Mouse (Mus musculus): ENCODE results near the gene Robo4. TPM values are rescaled to one million over a fixed set of nuclear protein-coding genes. Genes with fewer than 3 reads are reported as not detected.

Gene Robo4
- 1 to 10 TPM; 4.9 to 5.8 TPM for total RNA-seq (2021)
- long read RNA-seq, experiment 1, partial matches to known transcripts, result 2 of 3 reads
- long read RNA-seq, experiment 1, other reads (novel, unspliced or antisense), result 1 of 3 reads
- long read RNA-seq, experiment 2, full-length matches to known transcripts, result 3 of 8 reads
- long read RNA-seq, experiment 2, partial matches to known transcripts, result 2 of 8 reads
- long read RNA-seq, experiment 2, other reads (novel, unspliced or antisense), result 3 of 8 reads

DNA sequence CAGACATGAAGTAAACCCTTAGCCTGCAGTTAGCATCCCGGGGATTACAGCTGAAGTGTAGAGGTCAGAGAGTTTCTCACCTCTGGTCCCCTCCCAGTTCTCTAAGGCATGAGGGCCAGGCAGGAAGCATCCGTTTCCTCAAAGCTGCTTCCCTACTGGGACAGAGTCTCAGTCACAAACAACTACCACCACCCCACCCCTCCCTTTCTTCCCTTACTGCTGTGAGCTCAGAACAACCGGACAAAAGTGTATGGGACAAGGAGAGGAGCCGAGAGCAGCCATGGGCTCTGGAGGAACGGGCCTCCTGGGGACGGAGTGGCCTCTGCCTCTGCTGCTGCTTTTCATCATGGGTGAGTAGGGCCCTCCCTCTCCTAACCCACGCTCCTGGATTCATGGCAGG is at the start of gene Robo4:
Robo4 (plus strand) TSS at position 96 of the 400 bp plus-strand sequence.
- TF ChIP-seq CTCF (conservative IDR thresholded peaks at IDR 0.05), result no peak
- peak within 1 kb of the TSS; percentile 35 for H3K4me3 ChIP-seq
- no peak for DNase-seq (ENCODE audit: low spot score in 2 of 2)
- peak within 1 kb of the TSS; percentile 57; the same call in 1 of the 2 replicates for H3K27ac ChIP-seq

- no peak for TF ChIP-seq CTCF (conservative IDR thresholded peaks at IDR 0.05)
- H3K4me3 ChIP-seq, result no peak overlapping the region
- no peak overlapping the region for H3K27ac ChIP-seq
- DNase-seq (ENCODE audit: low spot score in 2 of 2), result no peak
These were observed 47.2 kb upstream of the Robo4 start for GRCm38 (mm10) chr9:37354485-37354884.

DNA sequence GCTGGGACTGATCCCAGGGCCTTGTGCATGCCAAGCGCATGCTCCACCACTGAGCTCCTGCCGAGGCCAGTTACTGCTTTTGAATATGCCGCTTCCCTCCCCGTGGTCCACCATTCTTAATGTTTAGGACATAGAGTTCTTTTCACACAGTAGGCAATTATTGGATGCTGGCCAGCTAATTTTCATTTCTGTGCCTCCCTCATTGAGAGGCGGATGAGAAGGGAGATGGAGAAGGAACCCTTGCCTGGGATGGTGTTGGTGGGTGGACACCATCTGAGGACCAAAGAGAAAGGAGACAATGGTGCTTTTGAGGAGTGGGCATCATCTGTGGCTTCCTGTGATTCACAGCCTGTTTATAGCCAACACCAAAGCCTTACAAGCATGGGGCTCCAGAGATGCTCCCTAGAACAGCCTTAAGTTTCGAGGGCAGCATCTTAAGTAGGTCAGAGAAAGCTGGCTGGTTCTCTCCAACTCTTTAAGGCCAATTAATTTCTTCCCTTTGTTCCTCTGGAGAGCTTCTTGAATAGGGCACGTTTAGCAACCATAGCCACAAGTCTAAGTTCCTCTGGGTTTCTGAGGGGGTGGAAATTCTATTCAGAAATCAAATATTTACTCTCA is 42.9 kb upstream of the Robo4 start:
- TF ChIP-seq CTCF (conservative IDR thresholded peaks at IDR 0.05), result no peak
- Histone ChIP-seq H3K4me3 (no peak overlapping the region), H3K27ac (peak overlapping the region; percentile 97)
- peak; percentile 41 to 63 for DNase-seq (ENCODE audit: low spot score in 2 of 2)

DNA sequence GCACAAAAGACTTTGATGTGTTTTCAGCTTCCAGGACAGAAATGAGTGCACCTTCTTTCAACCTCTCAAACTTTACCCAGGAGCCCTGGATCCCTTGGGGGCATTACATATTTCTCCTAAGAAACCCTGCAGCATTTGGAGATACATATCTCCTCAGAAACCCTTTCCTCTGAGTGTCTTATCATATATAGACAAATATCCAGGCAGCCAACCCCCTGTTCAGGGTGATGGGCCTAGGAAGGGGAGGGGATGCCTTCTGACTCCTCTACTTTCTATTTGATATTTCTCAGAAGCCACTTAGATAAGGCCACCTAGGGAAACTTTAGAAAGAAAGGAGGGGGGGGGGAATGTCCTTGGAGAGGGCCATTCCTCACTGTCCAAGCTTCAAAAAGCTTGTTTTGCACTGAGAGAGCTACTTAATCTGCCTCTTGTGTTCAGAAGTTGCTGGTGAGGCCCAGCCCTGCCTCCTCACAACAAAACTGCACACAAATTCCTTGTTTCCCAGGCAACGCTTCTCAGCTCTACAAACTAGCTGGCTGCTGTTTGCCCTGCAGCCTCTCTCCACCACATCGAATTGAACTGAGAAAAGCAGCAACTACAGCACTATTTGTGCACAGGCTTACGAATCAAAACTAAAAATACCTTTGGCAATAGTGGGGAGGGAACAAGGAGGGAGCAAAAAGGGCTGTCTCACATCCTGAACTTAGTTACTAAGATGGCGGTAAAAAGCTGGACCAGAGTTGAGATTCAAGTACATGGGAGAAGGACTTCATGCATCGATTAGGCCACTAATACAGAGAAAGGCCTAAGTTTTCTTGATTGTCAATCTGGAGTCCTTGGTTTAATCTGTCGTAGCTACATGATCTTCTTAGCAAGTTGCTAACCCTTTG is 42.1 kb upstream of the Robo4 start:
- DNase-seq (ENCODE audit: low spot score in 2 of 2), result peak; percentile 69 to 91
- Histone ChIP-seq H3K4me3 (no peak overlapping the region; the same call in 1 of the 2 replicates), H3K27ac (peak overlapping the region; percentile 97)
- no peak; the same call in 1 of the 2 replicates for TF ChIP-seq CTCF (conservative IDR thresholded peaks at IDR 0.05)

DNA sequence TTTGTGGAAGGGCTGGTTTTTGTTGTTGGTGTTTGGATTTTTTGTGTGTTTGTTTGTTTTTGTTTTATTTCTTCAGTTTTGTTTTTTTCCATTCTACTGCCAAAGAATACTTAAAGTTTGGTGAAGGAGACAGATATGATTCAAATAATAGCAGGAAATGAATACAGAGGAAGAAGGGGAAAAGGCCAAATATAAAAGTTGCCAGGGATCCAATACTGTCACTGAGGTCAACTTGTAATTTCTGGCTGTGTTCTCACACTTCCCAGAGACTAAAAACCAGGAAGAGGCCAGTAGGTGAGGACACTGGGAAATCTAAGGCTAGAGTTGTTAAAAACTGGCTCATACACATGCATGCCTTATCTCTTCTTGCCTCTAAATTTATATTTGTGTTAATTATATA is 39.6 kb upstream of the Robo4 start:
- TF ChIP-seq CTCF (conservative IDR thresholded peaks at IDR 0.05), result no peak
- peak overlapping the region; percentile 85 for H3K27ac ChIP-seq
- no peak overlapping the region for H3K4me3 ChIP-seq
- no peak for DNase-seq (ENCODE audit: low spot score in 2 of 2)

DNA sequence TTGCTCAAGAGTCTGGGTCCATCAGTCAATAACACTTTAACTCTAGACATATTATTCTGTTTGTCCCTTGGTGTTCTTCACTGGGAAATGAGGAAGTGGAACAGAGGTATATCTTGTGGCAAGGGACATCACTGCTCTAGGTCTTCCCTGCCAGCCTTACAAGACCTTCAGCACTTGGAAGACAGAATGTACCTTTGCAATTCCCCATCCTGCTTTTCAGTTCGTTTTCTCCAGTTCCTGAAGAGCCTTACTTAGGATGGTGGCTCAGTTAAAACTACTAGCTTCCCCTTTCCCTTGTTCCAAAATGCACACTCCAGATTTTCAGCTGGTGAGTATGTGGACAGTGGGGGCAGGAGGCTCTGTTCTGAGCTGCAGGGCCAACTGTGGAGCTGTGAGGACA is 38.8 kb upstream of the Robo4 start:
- no peak for DNase-seq (ENCODE audit: low spot score in 2 of 2)
- Histone ChIP-seq H3K4me3 (no peak overlapping the region), H3K27ac (peak overlapping the region; percentile 85)
- TF ChIP-seq CTCF (conservative IDR thresholded peaks at IDR 0.05), result no peak

DNA sequence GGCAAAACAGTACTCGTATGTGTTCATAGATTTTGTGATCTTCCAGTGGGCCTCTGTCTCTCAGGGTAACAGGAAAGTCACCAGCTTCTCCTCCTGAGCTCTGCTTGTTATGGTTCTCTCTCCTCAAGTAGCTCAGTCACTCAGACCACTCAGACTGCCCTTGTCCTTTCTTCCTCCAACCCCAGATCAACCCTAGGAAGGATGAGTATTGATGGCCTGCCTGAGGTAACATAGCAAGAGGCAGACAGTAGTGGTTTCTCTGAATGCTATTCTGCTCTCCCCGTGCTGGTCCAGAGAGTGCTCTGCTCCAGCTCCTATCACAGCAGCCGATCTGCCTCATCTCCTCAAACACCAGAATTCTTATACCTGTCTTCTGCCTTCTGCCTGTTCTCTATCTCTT is 38.1 kb upstream of the Robo4 start:
- Histone ChIP-seq H3K27ac (peak overlapping the region; percentile 85), H3K4me3 (no peak overlapping the region)
- no peak for TF ChIP-seq CTCF (conservative IDR thresholded peaks at IDR 0.05)
- DNase-seq (ENCODE audit: low spot score in 2 of 2), result no peak

DNA sequence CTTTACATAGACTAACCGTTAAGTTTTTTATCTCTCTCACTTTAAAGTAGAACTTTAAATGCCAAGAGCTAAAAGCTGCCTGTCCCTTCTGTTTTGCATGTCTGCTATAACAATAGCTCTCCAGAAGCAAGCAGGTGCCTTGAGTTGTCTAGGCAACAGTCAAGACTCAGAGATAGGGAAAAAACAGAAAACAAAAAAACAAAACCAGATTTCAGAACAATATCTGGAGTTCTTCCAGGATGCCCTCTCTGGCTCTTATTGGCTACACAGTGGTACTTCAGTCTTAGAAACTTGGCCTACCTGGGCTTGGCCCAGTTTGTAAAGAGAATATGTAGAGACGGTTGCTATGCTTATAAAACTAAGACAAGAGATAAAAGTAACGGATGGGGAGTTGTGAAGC is 37.3 kb upstream of the Robo4 start:
- no peak for TF ChIP-seq CTCF (conservative IDR thresholded peaks at IDR 0.05)
- H3K27ac ChIP-seq, result peak overlapping the region; percentile 85
- no peak for DNase-seq (ENCODE audit: low spot score in 2 of 2)
- no peak overlapping the region for H3K4me3 ChIP-seq

- Histone ChIP-seq H3K4me3 (no peak overlapping the region), H3K27ac (peak overlapping the region; percentile 98)
- TF ChIP-seq CTCF (conservative IDR thresholded peaks at IDR 0.05), result no peak
- no peak for DNase-seq (ENCODE audit: low spot score in 2 of 2)
These were observed 36.0 kb upstream of the Robo4 start for GRCm38 (mm10) chr9:37365706-37366105.

DNA sequence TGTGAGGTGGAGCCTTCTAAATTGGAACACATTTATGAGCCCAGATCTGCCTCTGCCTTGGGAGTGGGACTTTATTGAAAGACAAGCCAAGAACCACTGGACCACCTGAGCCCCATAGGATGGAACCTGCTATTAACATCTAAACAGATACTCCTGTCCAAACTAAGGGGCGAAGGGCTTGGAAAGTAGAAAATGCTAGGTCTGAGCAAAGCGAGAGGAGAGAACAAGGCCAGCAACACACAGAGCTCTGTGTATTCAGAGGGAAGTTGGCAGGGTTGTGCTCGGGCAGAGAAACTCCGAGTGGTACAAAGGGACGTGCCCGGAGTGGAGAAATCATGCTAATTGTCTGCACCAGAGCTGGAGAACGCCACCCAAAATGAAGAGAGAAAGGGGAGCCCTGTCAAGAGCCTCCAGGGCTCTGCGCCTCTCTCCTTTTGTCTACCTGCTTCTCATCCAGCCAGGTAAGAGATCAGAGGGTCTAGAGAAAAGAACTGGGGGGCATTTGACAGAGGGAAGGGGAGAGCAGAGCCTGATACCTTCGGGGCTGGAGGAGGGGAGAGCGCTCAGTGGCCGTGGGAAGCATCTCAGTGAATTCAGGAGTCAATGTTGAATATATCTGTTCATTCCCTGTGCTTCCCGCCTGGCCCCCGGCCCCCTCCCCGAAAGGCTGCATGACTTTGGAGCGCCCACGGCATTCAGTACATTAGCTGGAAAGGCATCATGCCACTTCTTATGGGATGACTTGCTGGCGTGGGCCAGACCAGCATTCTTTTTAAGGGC is 34.2 kb upstream of the Robo4 start, which contains the start of gene Hepacam:
Hepacam (plus strand) TSS at position 51 of the 780 bp plus-strand sequence.
- Histone ChIP-seq H3K27ac (peak within 1 kb of the TSS; percentile 98), H3K4me3 (peak within 1 kb of the TSS; percentile 47)
- TF ChIP-seq CTCF (conservative IDR thresholded peaks at IDR 0.05), result no peak
- DNase-seq (ENCODE audit: low spot score in 2 of 2), result peak in 1 of 2 experiments; percentile 70

GRCm38 (mm10) chr9:37368081-37368830 is 33.4 kb upstream of the Robo4 start:
- peak; percentile 68 for TF ChIP-seq CTCF (conservative IDR thresholded peaks at IDR 0.05)
- no peak for DNase-seq (ENCODE audit: low spot score in 2 of 2)
- peak overlapping the region; percentile 98 for H3K27ac ChIP-seq
- peak overlapping the region; percentile 47 for H3K4me3 ChIP-seq

DNA sequence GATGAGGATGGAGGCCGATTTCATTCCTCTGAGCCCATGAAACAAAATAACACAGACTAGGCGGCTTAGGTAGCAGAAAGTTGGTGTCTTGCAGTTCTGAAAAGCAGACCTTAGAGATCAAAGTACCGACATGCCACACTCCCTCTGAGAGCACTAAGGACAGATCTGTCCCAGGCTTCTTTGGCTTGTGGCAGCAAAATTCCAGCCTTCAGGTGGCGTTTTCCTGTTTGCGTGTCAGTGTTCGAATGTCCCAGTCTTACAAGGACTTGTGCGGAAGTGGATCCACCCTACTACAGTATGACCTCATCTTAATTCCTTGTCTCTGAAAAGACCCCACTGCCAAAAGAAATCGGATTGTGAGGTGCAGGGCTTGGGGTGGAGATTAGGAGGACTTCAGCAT is 32.8 kb upstream of the Robo4 start:
- Histone ChIP-seq H3K4me3 (peak overlapping the region; percentile 47), H3K27ac (peak overlapping the region; percentile 98)
- DNase-seq (ENCODE audit: low spot score in 2 of 2), result no peak
- TF ChIP-seq CTCF (conservative IDR thresholded peaks at IDR 0.05), result peak; percentile 47

Measured in layer of hippocampus, adult 2 months (tissue).